Mouse (Mus musculus) B cell, adult 62 days (primary cell): Measurements from ENCODE around the gene Rfx8. TPM values are rescaled to one million over a fixed set of nuclear protein-coding genes. Genes with fewer than 3 reads are reported as not detected.

Source experiments
- total RNA-seq: library from RNA; stranded (reverse); gene quantifications from 4 replicates; pipeline ENCODE4 v1.2.4, GENCODE M21; 2023

Gene Rfx8
- not detected in 4 replicates for total RNA-seq

DNA sequence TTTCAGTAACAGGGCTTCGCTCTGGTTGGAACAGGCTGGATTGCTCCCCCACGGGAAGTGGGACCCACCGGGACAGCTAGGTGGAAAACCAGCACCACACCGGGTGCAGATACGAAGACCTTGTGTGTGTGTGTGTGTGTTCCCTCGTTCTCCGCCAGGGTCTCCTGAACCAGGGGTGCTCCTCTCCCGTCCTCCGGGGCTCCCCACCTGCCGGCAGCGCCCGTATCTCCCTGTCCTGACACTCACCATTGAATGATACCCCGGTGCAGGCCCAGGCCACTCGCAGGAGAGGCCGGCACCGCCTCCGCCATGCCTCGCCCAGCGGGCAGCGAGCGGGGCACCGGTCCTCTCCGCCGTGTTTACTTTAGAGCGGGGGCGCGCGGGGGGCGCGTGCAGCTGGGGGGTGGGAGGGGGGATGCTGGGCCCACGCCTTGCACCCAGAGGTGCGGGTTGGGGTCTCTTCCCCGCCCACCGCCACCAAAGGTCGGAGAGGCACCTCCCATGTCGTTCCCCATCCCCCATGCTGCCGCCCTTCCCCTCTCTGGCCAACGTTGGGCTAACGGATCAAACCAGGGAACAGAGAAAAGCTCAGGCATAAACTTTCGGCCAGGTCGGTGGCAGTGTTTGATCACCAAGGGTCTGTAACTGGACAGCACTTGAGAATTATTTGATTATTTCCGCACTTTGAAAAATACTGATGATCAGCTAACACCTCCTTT lies at the start of gene Rfx8:
Gene Rfx8, minus strand, starts transcription at position 366 of the 719 bp plus-strand sequence.

DNA sequence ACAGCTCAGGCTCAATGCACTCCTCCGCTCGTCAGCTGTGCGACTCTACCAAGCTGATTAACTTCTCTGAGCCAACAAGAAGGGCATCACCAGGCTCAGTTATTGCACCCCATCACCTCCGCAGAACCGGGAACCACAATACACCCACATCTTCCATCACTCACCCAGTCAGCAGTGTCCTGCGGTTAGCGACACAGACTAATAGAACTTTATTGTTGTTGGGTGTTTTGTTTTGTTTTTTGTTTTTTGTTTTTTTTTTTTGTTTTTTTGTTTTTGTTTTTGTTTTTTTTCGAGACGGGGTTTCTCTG lies 69.6 kb downstream of the Rfx8 start, which contains the start of gene Creg2:
Gene Creg2, minus strand, starts transcription at position 234 of the 308 bp plus-strand sequence.

Other genes with a start within 250 kb of the Rfx8 start
- 1.2 to 1.8 TPM (median 1.4 TPM) in 4 replicates for gene Tbc1d8, start 242.2 kb downstream of the Rfx8 start, total RNA-seq
- 21.0 to 25.0 TPM (median 23.7 TPM) in 4 replicates for gene Cnot11, start 186.0 kb downstream of the Rfx8 start, total RNA-seq
- 12.0 to 19.7 TPM (median 16.1 TPM) in 4 replicates for gene Rnf149, start 143.6 kb downstream of the Rfx8 start, total RNA-seq
- not detected in 4 replicates for gene Creg2, start 69.5 kb downstream of the Rfx8 start, total RNA-seq
- not detected in 4 replicates for gene Gm3646, start 84.3 kb upstream of the Rfx8 start, total RNA-seq
- gene Map4k4, start 179.9 kb upstream of the Rfx8 start, total RNA-seq: 250 to 293 TPM (median 261 TPM) in 4 replicates